ENCODE assay signal across 10 mouse cellular contexts in the genomic region with DNA sequence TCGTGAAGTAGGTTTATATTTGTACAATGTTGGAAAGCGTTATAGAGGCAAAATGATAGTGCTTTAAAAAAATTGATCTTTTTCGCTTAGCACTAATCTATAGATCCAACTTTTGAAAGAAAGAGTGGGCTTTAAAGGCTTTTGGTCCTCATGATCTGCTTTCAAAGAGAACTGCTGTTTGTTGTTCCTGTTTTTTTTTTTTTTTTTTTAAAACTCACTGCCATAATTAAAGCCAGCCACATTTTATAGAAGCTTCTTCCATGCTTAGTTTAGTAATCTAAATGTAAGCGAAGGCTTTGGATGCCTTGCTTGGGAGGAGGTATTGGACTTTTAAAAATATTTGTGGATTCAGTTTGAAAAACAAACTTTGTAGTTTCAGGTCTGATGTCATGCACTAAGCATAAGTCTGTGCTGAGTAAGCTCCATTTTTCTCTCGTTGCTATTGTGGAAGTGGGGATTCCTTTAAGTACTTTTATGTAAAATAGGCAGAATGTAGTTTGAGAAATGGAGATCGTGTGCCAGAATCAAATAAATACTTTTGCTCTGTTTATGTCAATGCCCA. TPM values are rescaled to one million over a fixed set of nuclear protein-coding genes. Genes with fewer than 3 reads are reported as not detected.
DNase-seq lines count a peak whose midpoint lies in the region; ATAC-seq and TF ChIP-seq lines count a peak whose summit lies in the region.
"Had no signal": no experiment of that assay in that cellular context is flagged by ENCODE, and none has a peak within 500 bp of the region (broad histone marks: within the 10 kb centered on the region; RNA-seq: fewer than 3 reads in every experiment).

No protein-coding gene starts in this region.

- H3K9ac ChIP-seq in kidney, embryonic 15.5 days = no peak overlapping the region
- H3K9ac ChIP-seq in MEL (ENCODE audit: control insufficient read depth, low read depth, low read length, poor library complexity, severe bottlenecking) = peak overlapping the region; percentile 99
- H3K9ac ChIP-seq in embryonic facial prominence, embryonic 15.5 days = no peak overlapping the region
- no peak overlapping the region for H3K9ac ChIP-seq in midbrain, embryonic 11.5 days (ENCODE audit: low read length)

- no peaks in the 10 kb centered on the region for H3K27me3 ChIP-seq in kidney, embryonic 15.5 days
- H3K27me3 ChIP-seq in MEL (ENCODE audit: control insufficient read depth in 1 of 2, insufficient read depth in 2 of 2, low read length in 2 of 2) = no peaks in the 10 kb centered on the region
- H3K27me3 ChIP-seq in embryonic facial prominence, embryonic 15.5 days = no peaks in the 10 kb centered on the region
- no peaks in the 10 kb centered on the region for H3K27me3 ChIP-seq in midbrain, embryonic 11.5 days (ENCODE audit: control insufficient read depth, insufficient read depth, low read length)

- no peak overlapping the region for H3K27ac ChIP-seq in kidney, embryonic 15.5 days
- H3K27ac ChIP-seq in MEL (ENCODE audit: control insufficient read depth, low read depth, low read length) = peak overlapping the region; percentile 52
- no peak overlapping the region for H3K27ac ChIP-seq in embryonic facial prominence, embryonic 15.5 days (replicated peaks)
- H3K27ac ChIP-seq in midbrain, embryonic 11.5 days (ENCODE audit: low read depth, low read length) = no peak overlapping the region

- no peak for TF ChIP-seq CTCF in MEL (IDR thresholded peaks at IDR 0.05 in 2 of 3, conservative IDR thresholded peaks at IDR 0.05 in 1 of 3; ENCODE audit: control insufficient read depth in 1 of 3, insufficient read depth in 1 of 3, low read depth in 2 of 3, low read length in 3 of 3, poor library complexity in 1 of 3, severe bottlenecking in 1 of 3)

- no peaks in the 10 kb centered on the region for H3K9me3 ChIP-seq in kidney, embryonic 15.5 days (replicated peaks)
- H3K9me3 ChIP-seq in MEL (replicated peaks; ENCODE audit: insufficient read depth, low read length) = no peaks in the 10 kb centered on the region
- no peaks in the 10 kb centered on the region for H3K9me3 ChIP-seq in embryonic facial prominence, embryonic 15.5 days (replicated peaks)
- no peaks in the 10 kb centered on the region for H3K9me3 ChIP-seq in midbrain, embryonic 11.5 days (ENCODE audit: control insufficient read depth, low read length)

- no peaks in the 10 kb centered on the region for H3K36me3 ChIP-seq in kidney, embryonic 15.5 days
- peaks cover 3 to 51% of the 10 kb centered on the region in 2 experiments for H3K36me3 ChIP-seq in MEL (ENCODE audit: control insufficient read depth in 1 of 2, insufficient read depth in 2 of 2, low read length in 2 of 2)
- H3K36me3 ChIP-seq in embryonic facial prominence, embryonic 15.5 days = no peaks in the 10 kb centered on the region
- no peaks in the 10 kb centered on the region for H3K36me3 ChIP-seq in midbrain, embryonic 11.5 days (ENCODE audit: control insufficient read depth, insufficient read depth, low read length)

- peaks cover 58% of the 10 kb centered on the region for H3K79me2 ChIP-seq in MEL (ENCODE audit: control insufficient read depth, insufficient read depth, low read length, poor library complexity)

- H3K4me3 ChIP-seq in kidney, embryonic 15.5 days (replicated peaks) = peak overlapping the region; percentile 98; the same call in 1 of the 2 replicates
- H3K4me3 ChIP-seq in MEL (ENCODE audit: control insufficient read depth in 1 of 2, insufficient read depth in 1 of 2, low read depth in 2 of 2, low read length in 2 of 2) = peak overlapping the region; percentile 70 to 79
- H3K4me3 ChIP-seq in embryonic facial prominence, embryonic 15.5 days (replicated peaks) = 0 out of 2 replicates have a peak overlapping the region, but pooled peaks have one; percentile 95
- no peak overlapping the region for H3K4me3 ChIP-seq in midbrain, embryonic 11.5 days (ENCODE audit: low read depth, low read length)

- no peak for TF ChIP-seq RAD21 in MEL (IDR thresholded peaks at IDR 0.05; ENCODE audit: low read depth, low read length)

- peaks cover 16% of the 10 kb centered on the region for H3K4me1 ChIP-seq in kidney, embryonic 15.5 days
- H3K4me1 ChIP-seq in MEL (ENCODE audit: control insufficient read depth in 1 of 2, insufficient read depth in 2 of 2, low read length in 2 of 2) = peaks cover 16 to 28% of the 10 kb centered on the region in 2 experiments
- peaks cover 19% of the 10 kb centered on the region; the same call in 1 of the 2 replicates for H3K4me1 ChIP-seq in embryonic facial prominence, embryonic 15.5 days
- peaks cover 6% of the 10 kb centered on the region; the same call in 1 of the 2 replicates for H3K4me1 ChIP-seq in midbrain, embryonic 11.5 days (ENCODE audit: control insufficient read depth, insufficient read depth, low read length)

- TF ChIP-seq POLR2A in MEL (IDR thresholded peaks at IDR 0.05; ENCODE audit: control insufficient read depth in 1 of 2, insufficient read depth in 1 of 2, low read depth in 1 of 2, low read length in 2 of 2, poor library complexity in 1 of 2) = no peak

- DNase-seq in kidney, postnatal 36 days = no peak
- DNase-seq in MEL (ENCODE audit: low read depth, low spot score) = peak; percentile 63
- DNase-seq in midbrain, embryonic 11.5 days (ENCODE audit: low spot score, missing footprints) = no peak
- DNase-seq in embryo, embryonic 10.5 days (ENCODE audit: low spot score) = no peak
- no peak for DNase-seq in adrenal gland, postnatal 14 days
- DNase-seq in kidney, adult 8-10 months = no peak
- DNase-seq: cerebellum, adult 9-10 months; gastrocnemius, postnatal 10 days had no signal

- 80% methylated on average over 6 of the region's 6 CpGs for WGBS in kidney, embryonic 15.5 days
- 46% methylated on average over 6 of the region's 6 CpGs for WGBS in embryonic facial prominence, embryonic 15.5 days
- 88% methylated on average over 6 of the region's 6 CpGs for WGBS in midbrain, embryonic 11.5 days

- ATAC-seq in kidney, embryonic 15.5 days (replicated peaks; ENCODE audit: low FRiP score) = no peak
- ATAC-seq in embryonic facial prominence, embryonic 15.5 days (ENCODE audit: insufficient number of reproducible peaks, low FRiP score, low TSS enrichment, low read depth) = no peak
- no peak for ATAC-seq in midbrain, embryonic 11.5 days (ENCODE audit: low FRiP score)

- peak overlapping the region; percentile 70 for H3K4me2 ChIP-seq in kidney, embryonic 15.5 days
- peak overlapping the region; percentile 79; the same call in 1 of the 2 replicates for H3K4me2 ChIP-seq in embryonic facial prominence, embryonic 15.5 days (replicated peaks)
- peak overlapping the region; percentile 42 for H3K4me2 ChIP-seq in midbrain, embryonic 11.5 days

- no peak for TF ChIP-seq EP300 in MEL (IDR thresholded peaks at IDR 0.05; ENCODE audit: low read depth in 1 of 2, low read length in 2 of 2)

TF ChIP-seq in MEL, 35 proteins besides CTCF, POLR2A, EP300 and RAD21:
- TF ChIP-seq SIN3A (IDR thresholded peaks at IDR 0.05; ENCODE audit: low read length) = peak; percentile 61; the same call in 1 of the 2 replicates
- no peak for TF ChIP-seq MAX (IDR thresholded peaks at IDR 0.05; ENCODE audit: low read length)
- TF ChIP-seq ZNF384 (IDR thresholded peaks at IDR 0.05; ENCODE audit: low read depth, low read length) = peak; percentile 97

RNA-seq across cellular contexts. Expression of a gene that starts 2.0 kb away (rescaled TPM):
- polyA plus RNA-seq in kidney, embryonic 15.5 days (2015; fragmentation: Nextera tagmentation; extraction: Ambion mirVana) = 11.0 and 11.1 TPM in 2 replicates
- 69.5 and 75.3 TPM in 2 replicates for total RNA-seq in MEL (2012; rRNA removed)
- 10 to 100 TPM; 40.1 to 46.1 TPM for polyA plus RNA-seq in MEL (2012; ENCODE audit: insufficient read depth in 1 of 2, insufficient read length in 2 of 2, low read depth in 1 of 2, low replicate concordance in 2 of 2, missing spikeins in 1 of 2)
- 9.0 and 9.7 TPM in 2 replicates for polyA plus RNA-seq in embryonic facial prominence, embryonic 15.5 days (2015; fragmentation: Nextera tagmentation; extraction: Ambion mirVana)
- polyA plus RNA-seq in midbrain, embryonic 11.5 days (2014; fragmentation: Nextera tagmentation; extraction: Ambion mirVana) = 20.9 and 21.9 TPM in 2 replicates
- 22.8 and 26.4 TPM in 2 replicates for total RNA-seq in adrenal gland, postnatal 14 days (2021)

RNA-seq across cellular contexts. Expression of a gene that starts 8.5 kb away (rescaled TPM):
- polyA plus RNA-seq in kidney, embryonic 15.5 days (2015; fragmentation: Nextera tagmentation; extraction: Ambion mirVana) = 6.7 and 7.2 TPM in 2 replicates
- total RNA-seq in MEL (2012; rRNA removed) = 2.6 and 2.7 TPM in 2 replicates
- polyA plus RNA-seq in MEL (2012; ENCODE audit: insufficient read depth in 1 of 2, insufficient read length in 2 of 2, low read depth in 1 of 2, low replicate concordance in 2 of 2, missing spikeins in 1 of 2) = 10 to 100 TPM in 1 of 2 experiments, not detected in 1; 10.0 TPM
- 6.3 and 7.1 TPM in 2 replicates for polyA plus RNA-seq in embryonic facial prominence, embryonic 15.5 days (2015; fragmentation: Nextera tagmentation; extraction: Ambion mirVana)
- 41.8 and 45.9 TPM in 2 replicates for polyA plus RNA-seq in midbrain, embryonic 11.5 days (2014; fragmentation: Nextera tagmentation; extraction: Ambion mirVana)
- total RNA-seq in adrenal gland, postnatal 14 days (2021) = 2.7 TPM in 2 replicates
